Mouse (Mus musculus): ENCODE results near the gene Zpbp. TPM values are rescaled to one million over a fixed set of nuclear protein-coding genes. Genes with fewer than 3 reads are reported as not detected.
A peak's percentile ranks its signal among the peaks of the same experiment; 100 is the strongest.

Zpbp gene
- polyA plus RNA-seq, 1 experiment from 2014 or later: 0.55 TPM

GRCm38 (mm10) chr11:11455037-11455436 is 7.2 kb downstream of the Zpbp start:
- no peaks in the 10 kb centered on the region for H3K36me3 ChIP-seq (ENCODE audit: control insufficient read depth, insufficient read depth, low read length)
- no peak overlapping the region for H3K27ac ChIP-seq (ENCODE audit: low read depth, low read length)
- H3K4me3 ChIP-seq (ENCODE audit: low read depth, low read length): no peak overlapping the region
- no peaks in the 10 kb centered on the region for H3K27me3 ChIP-seq (replicated peaks; ENCODE audit: control insufficient read depth, insufficient read depth, low read length)
- 28% methylated on average over 2 of the region's 2 CpGs for WGBS
- no peaks in the 10 kb centered on the region for H3K4me1 ChIP-seq (ENCODE audit: control insufficient read depth, insufficient read depth, low read length)
- H3K4me2 ChIP-seq (ENCODE audit: low read length): no peak overlapping the region
- H3K9ac ChIP-seq (ENCODE audit: low read length): no peak overlapping the region
- H3K9me3 ChIP-seq (replicated peaks; ENCODE audit: control insufficient read depth, low read length): no peaks in the 10 kb centered on the region
- ATAC-seq (no peak), DNase-seq (ENCODE audit: low spot score) (peak; percentile 38)

DNA sequence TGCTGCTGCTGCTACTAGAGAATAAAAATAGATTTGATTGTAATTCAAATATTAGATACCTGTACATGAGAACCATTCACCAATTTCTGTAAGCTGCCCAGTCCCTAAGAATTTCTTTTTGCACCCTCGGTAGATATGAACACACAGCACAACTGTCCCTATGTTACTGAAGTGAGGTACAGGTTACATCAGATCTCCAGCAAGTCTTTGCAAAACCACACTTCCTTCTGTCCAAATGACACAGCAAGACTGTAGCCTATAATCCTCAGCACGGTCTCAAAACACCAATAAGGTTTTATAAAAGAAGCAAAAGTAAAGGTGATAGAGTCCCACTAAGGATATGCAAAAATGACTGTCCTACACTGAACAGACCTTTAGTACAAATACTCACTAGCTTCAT is 44.9 kb downstream of the Zpbp start:
- 83% methylated on average over 2 of the region's 2 CpGs for WGBS
- no peak overlapping the region for H3K4me2 ChIP-seq (ENCODE audit: low read length)

DNA sequence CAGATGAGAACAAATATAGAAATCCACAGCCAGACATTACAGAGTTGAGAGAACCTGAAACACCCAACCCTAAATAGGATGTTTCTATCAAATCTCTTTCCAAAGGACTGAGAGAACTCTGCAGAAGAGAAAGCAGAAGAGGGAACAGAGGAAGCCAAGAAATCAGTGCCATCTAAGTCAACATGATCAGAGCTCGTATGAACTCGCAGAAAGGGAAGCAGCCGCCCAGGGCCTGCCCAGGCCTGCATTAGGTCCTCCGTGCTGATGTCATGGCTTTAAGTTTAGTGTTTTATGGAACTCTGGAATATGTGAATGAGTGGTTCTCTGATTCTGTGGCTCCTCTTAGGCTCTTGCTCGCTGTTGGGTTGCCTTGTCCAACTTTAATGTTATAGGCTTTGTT is 48.0 kb downstream of the Zpbp start:
- DNase-seq (ENCODE audit: low spot score) (no peak), ATAC-seq (no peak)
- H3K4me2 ChIP-seq (ENCODE audit: low read length): no peak overlapping the region
- no peak overlapping the region for H3K4me3 ChIP-seq (ENCODE audit: low read depth, low read length)
- no peak overlapping the region for H3K27ac ChIP-seq (ENCODE audit: low read depth, low read length)
- no peaks in the 10 kb centered on the region for H3K9me3 ChIP-seq (replicated peaks; ENCODE audit: control insufficient read depth, low read length)
- H3K27me3 ChIP-seq (replicated peaks; ENCODE audit: control insufficient read depth, insufficient read depth, low read length): no peaks in the 10 kb centered on the region
- H3K36me3 ChIP-seq (ENCODE audit: control insufficient read depth, insufficient read depth, low read length): no peaks in the 10 kb centered on the region
- H3K9ac ChIP-seq (ENCODE audit: low read length): no peak overlapping the region
- H3K4me1 ChIP-seq (ENCODE audit: control insufficient read depth, insufficient read depth, low read length): no peaks in the 10 kb centered on the region
- WGBS: 91% methylated on average over 5 of the region's 5 CpGs

More for the DNA sequence above, 44.9 kb downstream of the Zpbp start:
- H3K4me1 ChIP-seq (ENCODE audit: control insufficient read depth, insufficient read depth, low read length): no peaks in the 10 kb centered on the region
- no peaks in the 10 kb centered on the region for H3K36me3 ChIP-seq (ENCODE audit: control insufficient read depth, insufficient read depth, low read length)
- no peaks in the 10 kb centered on the region for H3K9me3 ChIP-seq (replicated peaks; ENCODE audit: control insufficient read depth, low read length)
- ATAC-seq (no peak), DNase-seq (ENCODE audit: low spot score) (no peak)
- H3K27me3 ChIP-seq (replicated peaks; ENCODE audit: control insufficient read depth, insufficient read depth, low read length): no peaks in the 10 kb centered on the region
- H3K4me3 ChIP-seq (ENCODE audit: low read depth, low read length): no peak overlapping the region
- no peak overlapping the region for H3K9ac ChIP-seq (ENCODE audit: low read length)
- no peak overlapping the region for H3K27ac ChIP-seq (ENCODE audit: low read depth, low read length)

DNA sequence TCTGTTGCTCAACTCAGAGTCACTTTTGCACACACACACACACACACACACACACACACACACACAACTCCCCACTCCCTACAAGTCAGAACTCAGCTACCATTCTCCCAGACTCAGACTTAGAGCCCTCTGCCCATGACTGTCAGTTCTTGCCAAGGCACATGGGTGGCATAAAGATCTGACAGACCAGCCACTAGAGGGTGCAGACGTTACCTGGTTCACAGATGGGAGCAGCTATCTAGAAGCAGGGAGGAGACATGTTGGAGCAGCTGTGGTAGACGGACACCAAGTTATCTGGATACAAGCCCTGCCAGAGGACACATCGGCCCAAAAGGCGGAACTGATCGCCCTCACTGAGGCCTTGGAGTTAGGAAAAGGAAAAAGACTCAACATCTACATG is 67.5 kb downstream of the Zpbp start:
- Histone ChIP-seq H3K4me1 (ENCODE audit: control insufficient read depth, insufficient read depth, low read length) (no peaks in the 10 kb centered on the region), H3K9me3 (replicated peaks; ENCODE audit: control insufficient read depth, low read length) (no peaks in the 10 kb centered on the region), H3K9ac (ENCODE audit: low read length) (no peak overlapping the region), H3K27ac (ENCODE audit: low read depth, low read length) (no peak overlapping the region), H3K4me3 (ENCODE audit: low read depth, low read length) (no peak overlapping the region), H3K27me3 (replicated peaks; ENCODE audit: control insufficient read depth, insufficient read depth, low read length) (no peaks in the 10 kb centered on the region), H3K36me3 (ENCODE audit: control insufficient read depth, insufficient read depth, low read length) (no peaks in the 10 kb centered on the region), H3K4me2 (ENCODE audit: low read length) (no peak overlapping the region)
- DNase-seq (ENCODE audit: low spot score) (no peak), ATAC-seq (no peak)
- WGBS: 87% methylated on average over 5 of the region's 5 CpGs

DNA sequence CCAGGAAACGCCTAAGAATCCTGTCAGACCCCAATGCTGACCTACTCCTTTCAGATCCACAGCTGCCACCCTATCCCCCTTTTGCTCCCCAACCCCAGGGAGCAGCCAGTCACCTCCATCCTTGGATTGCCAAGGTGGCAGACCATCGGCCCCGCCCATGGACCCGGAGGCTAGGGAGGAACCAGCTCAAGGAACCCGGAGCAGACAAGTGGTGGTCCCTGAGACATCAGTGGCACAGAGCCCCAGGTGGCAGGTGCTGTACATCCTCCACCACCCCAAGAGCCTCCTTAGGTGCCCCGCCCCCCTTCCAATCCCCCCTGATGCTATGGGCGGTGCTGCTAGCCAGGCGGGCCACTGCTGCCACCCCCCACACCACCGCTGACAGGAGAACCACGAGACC is 69.0 kb downstream of the Zpbp start:
- WGBS: 94% methylated on average over 10 of the region's 10 CpGs
- no peaks in the 10 kb centered on the region for H3K27me3 ChIP-seq (replicated peaks; ENCODE audit: control insufficient read depth, insufficient read depth, low read length)
- no peaks in the 10 kb centered on the region for H3K36me3 ChIP-seq (ENCODE audit: control insufficient read depth, insufficient read depth, low read length)
- no peaks in the 10 kb centered on the region for H3K9me3 ChIP-seq (replicated peaks; ENCODE audit: control insufficient read depth, low read length)
- no peaks in the 10 kb centered on the region for H3K4me1 ChIP-seq (ENCODE audit: control insufficient read depth, insufficient read depth, low read length)
- H3K4me2 ChIP-seq (ENCODE audit: low read length): no peak overlapping the region
- ATAC-seq (no peak), DNase-seq (ENCODE audit: low spot score) (no peak)
- no peak overlapping the region for H3K27ac ChIP-seq (ENCODE audit: low read depth, low read length)
- no peak overlapping the region for H3K9ac ChIP-seq (ENCODE audit: low read length)
- H3K4me3 ChIP-seq (ENCODE audit: low read depth, low read length): no peak overlapping the region

DNA sequence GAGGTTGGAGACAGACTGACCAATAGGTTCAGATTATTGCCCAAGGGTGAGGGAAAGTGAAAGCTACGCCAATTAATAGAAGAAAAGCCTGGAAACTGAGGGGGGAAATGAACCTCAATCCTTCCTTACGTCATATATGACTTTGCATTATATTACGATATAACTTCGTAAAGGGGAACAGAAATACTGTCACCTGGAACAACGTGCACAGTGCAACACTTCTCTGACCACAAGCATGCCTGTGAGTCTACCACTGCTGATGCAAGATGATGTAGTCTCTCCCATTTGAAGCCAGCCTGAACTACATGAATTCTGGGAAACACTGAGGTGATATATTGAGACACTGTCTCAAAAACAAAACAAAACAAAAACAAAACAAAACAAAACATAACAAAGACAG is 90.9 kb downstream of the Zpbp start:
- no peak for ATAC-seq
- DNase-seq (ENCODE audit: low spot score): no peak
- 95% methylated on average over 5 of the region's 5 CpGs for WGBS
- Histone ChIP-seq H3K9ac (ENCODE audit: low read length) (no peak overlapping the region), H3K4me2 (ENCODE audit: low read length) (no peak overlapping the region), H3K4me3 (ENCODE audit: low read depth, low read length) (no peak overlapping the region), H3K4me1 (ENCODE audit: control insufficient read depth, insufficient read depth, low read length) (no peaks in the 10 kb centered on the region), H3K36me3 (ENCODE audit: control insufficient read depth, insufficient read depth, low read length) (no peaks in the 10 kb centered on the region), H3K27me3 (replicated peaks; ENCODE audit: control insufficient read depth, insufficient read depth, low read length) (no peaks in the 10 kb centered on the region), H3K27ac (ENCODE audit: low read depth, low read length) (no peak overlapping the region), H3K9me3 (replicated peaks; ENCODE audit: control insufficient read depth, low read length) (no peaks in the 10 kb centered on the region)

DNA sequence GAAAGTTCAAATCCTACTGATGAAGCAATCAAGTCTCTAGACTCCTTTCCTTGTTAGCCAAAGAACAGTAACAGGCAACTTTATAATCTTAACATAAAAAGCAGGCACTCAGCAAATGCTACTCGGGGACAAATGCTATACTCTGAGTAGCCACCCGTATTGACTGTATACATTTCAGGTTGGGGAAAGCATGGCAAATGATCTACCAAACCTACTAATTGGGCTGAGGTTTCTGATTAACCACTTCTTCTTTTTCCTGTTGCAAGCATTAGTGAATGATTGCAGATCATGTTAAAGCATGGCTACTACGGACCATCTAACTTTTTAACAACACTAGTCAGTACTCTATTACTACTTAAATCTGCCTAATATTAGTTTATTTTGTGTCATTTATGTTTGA is 178.7 kb downstream of the Zpbp start:
- H3K4me3 ChIP-seq (ENCODE audit: low read depth, low read length): no peak overlapping the region
- no peaks in the 10 kb centered on the region for H3K36me3 ChIP-seq (ENCODE audit: control insufficient read depth, insufficient read depth, low read length)
- WGBS: 86% methylated on average over 3 of the region's 3 CpGs
- no peak overlapping the region for H3K4me2 ChIP-seq (ENCODE audit: low read length)
- H3K9me3 ChIP-seq (replicated peaks; ENCODE audit: control insufficient read depth, low read length): no peaks in the 10 kb centered on the region
- H3K27ac ChIP-seq (ENCODE audit: low read depth, low read length): no peak overlapping the region
- no peaks in the 10 kb centered on the region for H3K27me3 ChIP-seq (replicated peaks; ENCODE audit: control insufficient read depth, insufficient read depth, low read length)
- no peaks in the 10 kb centered on the region for H3K4me1 ChIP-seq (ENCODE audit: control insufficient read depth, insufficient read depth, low read length)
- DNase-seq (ENCODE audit: low spot score) (no peak), ATAC-seq (no peak)
- H3K9ac ChIP-seq (ENCODE audit: low read length): no peak overlapping the region

DNA sequence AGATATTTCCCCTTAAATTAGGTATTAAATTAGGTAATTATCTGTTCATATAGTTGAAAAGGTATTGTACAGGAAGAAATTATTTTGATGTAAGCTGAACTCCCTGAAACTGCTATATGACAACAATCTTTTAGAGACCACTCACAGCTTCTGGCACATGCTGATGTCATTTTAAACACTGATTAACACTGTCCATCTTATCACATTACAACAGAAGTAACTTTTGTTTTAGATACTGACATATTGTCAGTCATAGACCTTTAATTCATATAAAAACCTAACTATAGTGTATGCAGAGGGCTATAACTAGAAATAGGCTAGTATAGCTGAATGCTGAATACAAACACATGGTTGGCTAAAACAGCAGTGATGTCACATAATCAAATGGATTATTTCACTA is 182.1 kb downstream of the Zpbp start:
- Histone ChIP-seq H3K27ac (ENCODE audit: low read depth, low read length) (no peak overlapping the region), H3K27me3 (replicated peaks; ENCODE audit: control insufficient read depth, insufficient read depth, low read length) (no peaks in the 10 kb centered on the region), H3K36me3 (ENCODE audit: control insufficient read depth, insufficient read depth, low read length) (no peaks in the 10 kb centered on the region), H3K4me3 (ENCODE audit: low read depth, low read length) (no peak overlapping the region), H3K4me2 (ENCODE audit: low read length) (no peak overlapping the region), H3K9me3 (replicated peaks; ENCODE audit: control insufficient read depth, low read length) (no peaks in the 10 kb centered on the region), H3K4me1 (ENCODE audit: control insufficient read depth, insufficient read depth, low read length) (no peaks in the 10 kb centered on the region), H3K9ac (ENCODE audit: low read length) (no peak overlapping the region)
- ATAC-seq (no peak), DNase-seq (ENCODE audit: low spot score) (no peak)

DNA sequence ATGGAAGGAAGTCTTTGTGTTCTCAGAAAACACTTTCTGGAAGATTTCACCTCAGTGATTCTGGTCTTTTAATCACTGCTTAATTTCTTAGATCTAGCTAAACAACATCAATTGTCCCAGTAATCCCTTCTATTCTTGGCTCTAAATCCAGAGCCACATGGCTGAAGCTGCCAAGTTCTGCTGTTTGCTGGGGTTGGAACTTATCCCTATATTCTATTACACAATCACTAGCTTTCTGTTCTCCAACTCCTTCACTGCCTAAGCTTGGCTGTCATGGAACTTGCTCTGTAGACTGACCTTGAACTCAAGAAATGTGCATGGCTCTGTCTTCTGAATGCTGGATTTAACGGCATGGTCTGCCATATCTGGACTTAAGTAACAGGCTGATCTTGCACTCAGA is 204.9 kb downstream of the Zpbp start:
- H3K27ac ChIP-seq (ENCODE audit: low read depth, low read length): no peak overlapping the region
- WGBS: 95% methylated on average over 1 of the region's 1 CpGs
- H3K4me1 ChIP-seq (ENCODE audit: control insufficient read depth, insufficient read depth, low read length): no peaks in the 10 kb centered on the region
- no peak overlapping the region for H3K4me2 ChIP-seq (ENCODE audit: low read length)
- no peak overlapping the region for H3K4me3 ChIP-seq (ENCODE audit: low read depth, low read length)
- DNase-seq (ENCODE audit: low spot score) (no peak), ATAC-seq (no peak)
- no peak overlapping the region for H3K9ac ChIP-seq (ENCODE audit: low read length)
- no peaks in the 10 kb centered on the region for H3K9me3 ChIP-seq (replicated peaks; ENCODE audit: control insufficient read depth, low read length)
- H3K27me3 ChIP-seq (replicated peaks; ENCODE audit: control insufficient read depth, insufficient read depth, low read length): no peaks in the 10 kb centered on the region
- H3K36me3 ChIP-seq (ENCODE audit: control insufficient read depth, insufficient read depth, low read length): no peaks in the 10 kb centered on the region

All from forebrain, embryonic 14.5 days (tissue).